Mouse (Mus musculus) limb, embryonic 10.5 days (tissue): ENCODE measurements around the gene Tmem151a. TPM values are rescaled to one million over a fixed set of nuclear protein-coding genes. Genes with fewer than 3 reads are reported as not detected.

Experiments
- DNase-seq: peaks from one replicate; pipeline ENCODE4 v3.0.0-alpha.2; 2017; ENCODE audit warnings: low spot score
- H3K27ac ChIP-seq: fragments of 300-500 bp; sonication (generic); 2 replicates; pipeline ENCODE4 v1.5.1; 2016; ENCODE audit warnings: mild to moderate bottlenecking
- H3K27me3 ChIP-seq: fragments of 300-500 bp; sonication (generic); 2 replicates; pipeline ENCODE4 v1.6.1; 2016; ENCODE audit warnings: low read depth, mild to moderate bottlenecking; ENCODE audit not compliant: poor library complexity, severe bottlenecking
- H3K36me3 ChIP-seq: fragments of 300-500 bp; sonication (generic); 2 replicates; pipeline ENCODE4 v1.6.1; 2016; ENCODE audit warnings: mild to moderate bottlenecking, moderate library complexity
- H3K4me1 ChIP-seq: fragments of 300-500 bp; sonication (generic); 2 replicates; pipeline ENCODE4 v1.6.1; 2016
- H3K4me3 ChIP-seq: fragments of 300-500 bp; sonication (generic); 2 replicates; pipeline ENCODE4 v1.5.1; 2016; ENCODE audit warnings: mild to moderate bottlenecking, moderate library complexity
- H3K9me3 ChIP-seq: fragments of 300-500 bp; sonication (generic); replicated peaks from 2 replicates; pipeline ENCODE4 v1.6.1; 2016; ENCODE audit warnings: mild to moderate bottlenecking
- WGBS: fragments of 180-500 bp; shearing (Covaris S2); methylation state at CpG from one replicate; pipeline ENCODE4 v1.1.7; 2016; 5-methylcytosine and 5-hydroxymethylcytosine counted together
- polyA plus RNA-seq: library from polyadenylated mRNA; unstranded; fragments of >200 nt; fragmentation: Nextera tagmentation; extraction: Ambion mirVana; gene quantifications from 2 replicates; pipeline ENCODE4 v1.2.1, GENCODE M21; 2016

The Tmem151a gene
- polyA plus RNA-seq, 1 experiment from 2014 or later, result 2.4 TPM

DNA sequence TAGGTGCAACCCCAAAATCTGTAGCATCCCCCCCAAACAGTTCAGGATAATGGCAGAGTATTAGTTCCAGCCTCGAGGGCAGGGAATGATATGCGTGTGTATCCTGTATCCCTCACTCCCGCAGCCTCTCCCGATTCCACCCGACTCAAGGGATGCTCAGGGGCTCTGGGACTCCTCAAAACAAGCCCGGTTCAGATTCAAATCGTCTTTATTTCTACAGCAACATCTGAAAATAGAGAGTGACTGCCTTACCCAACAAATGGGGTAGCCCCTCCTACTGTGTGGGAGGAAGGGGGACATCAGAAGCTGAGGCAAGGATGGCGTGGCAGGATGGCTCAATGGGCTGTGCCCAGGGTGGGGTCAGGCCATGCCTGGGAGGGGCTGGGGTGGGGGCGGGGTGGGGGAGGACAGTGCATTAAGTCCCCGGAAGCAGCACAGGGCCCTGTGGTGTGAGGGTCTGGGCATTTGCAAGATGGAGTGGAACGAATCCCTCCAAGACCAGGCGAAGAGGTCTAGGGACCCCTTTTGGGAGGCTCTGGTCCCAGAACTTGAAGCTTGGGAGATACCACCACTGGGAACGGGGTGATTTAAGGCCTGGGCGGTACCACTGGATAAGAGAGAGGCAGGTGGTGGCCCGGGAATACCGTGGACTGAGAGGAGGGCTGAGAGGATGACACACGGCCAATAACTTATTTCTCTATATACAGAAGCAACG, 22.4 kb upstream of the Tmem151a start:
- DNase-seq, result no peak
- Histone ChIP-seq H3K27me3 (no peaks in the 10 kb centered on the region), H3K36me3 (peaks cover 79% of the 10 kb centered on the region), H3K4me1 (peaks cover 31% of the 10 kb centered on the region), H3K27ac (no peak overlapping the region), H3K4me3 (no peak overlapping the region), H3K9me3 (no peaks in the 10 kb centered on the region)
- WGBS, result 75% methylated on average over 18 of the region's 18 CpGs

DNA sequence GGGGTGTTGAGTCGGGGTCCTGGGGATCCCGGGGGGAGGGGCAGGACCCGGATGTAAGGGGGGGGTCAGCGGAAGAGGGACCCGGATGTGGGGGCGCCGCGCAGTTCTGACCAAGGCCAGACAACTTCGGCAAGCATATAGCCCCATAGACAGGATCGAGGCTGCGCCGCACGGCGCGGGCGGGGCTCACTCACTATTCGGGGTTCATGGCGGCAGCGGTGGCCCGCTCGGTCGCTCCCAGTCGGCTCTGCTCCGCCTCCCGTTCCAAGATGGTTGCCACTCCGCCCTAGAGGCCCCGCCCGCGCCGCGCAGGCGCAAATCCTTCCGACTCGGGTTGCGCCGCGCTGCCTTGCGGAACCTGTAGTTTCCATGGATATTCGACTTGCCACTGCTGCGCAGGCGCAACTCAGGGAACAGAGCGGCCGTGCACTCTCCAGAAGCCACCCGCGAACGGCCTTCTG, 21.4 kb upstream of the Tmem151a start, which contains the start of gene Rab1b:
Gene Rab1b, minus strand, starts transcription at position 342 of the 461 bp plus-strand sequence.
- no peaks in the 10 kb centered on the region for H3K9me3 ChIP-seq
- WGBS, result under 1% methylated on average over 46 of the region's 46 CpGs
- peak; percentile 99 for DNase-seq
- no peaks in the 10 kb centered on the region for H3K27me3 ChIP-seq
- H3K27ac ChIP-seq, result peak within 1 kb of the TSS; percentile 97
- peaks cover 31% of the 10 kb centered on the region for H3K4me1 ChIP-seq
- H3K4me3 ChIP-seq, result peak within 1 kb of the TSS; percentile 88
- peaks cover 79% of the 10 kb centered on the region for H3K36me3 ChIP-seq

DNA sequence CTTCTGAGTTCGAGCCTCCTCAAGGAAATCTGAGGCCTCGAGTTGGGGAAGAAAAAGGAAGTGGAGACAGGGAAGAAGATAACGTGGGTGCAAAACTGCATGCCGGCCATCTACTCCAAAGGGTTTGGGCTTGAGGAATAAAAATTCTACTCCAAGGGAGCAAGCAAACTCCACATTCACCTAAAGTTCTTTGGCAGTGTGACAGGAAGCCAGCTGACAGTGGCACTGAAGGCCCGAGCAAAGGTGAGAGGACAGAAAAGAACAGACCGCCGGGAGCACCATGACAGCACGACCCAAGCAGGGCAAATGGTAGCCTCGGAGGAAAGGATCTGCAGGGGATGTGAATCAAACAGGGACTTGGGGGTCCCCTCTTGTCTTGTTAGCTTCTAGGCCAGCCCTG, 20.7 kb upstream of the Tmem151a start:
- WGBS, result 18% methylated on average over 9 of the region's 9 CpGs
- peaks cover 79% of the 10 kb centered on the region for H3K36me3 ChIP-seq
- DNase-seq, result no peak
- H3K27me3 ChIP-seq, result no peaks in the 10 kb centered on the region
- peaks cover 31% of the 10 kb centered on the region for H3K4me1 ChIP-seq
- peak overlapping the region; percentile 88 for H3K4me3 ChIP-seq
- H3K27ac ChIP-seq, result peak overlapping the region; percentile 97
- H3K9me3 ChIP-seq, result no peaks in the 10 kb centered on the region

DNA sequence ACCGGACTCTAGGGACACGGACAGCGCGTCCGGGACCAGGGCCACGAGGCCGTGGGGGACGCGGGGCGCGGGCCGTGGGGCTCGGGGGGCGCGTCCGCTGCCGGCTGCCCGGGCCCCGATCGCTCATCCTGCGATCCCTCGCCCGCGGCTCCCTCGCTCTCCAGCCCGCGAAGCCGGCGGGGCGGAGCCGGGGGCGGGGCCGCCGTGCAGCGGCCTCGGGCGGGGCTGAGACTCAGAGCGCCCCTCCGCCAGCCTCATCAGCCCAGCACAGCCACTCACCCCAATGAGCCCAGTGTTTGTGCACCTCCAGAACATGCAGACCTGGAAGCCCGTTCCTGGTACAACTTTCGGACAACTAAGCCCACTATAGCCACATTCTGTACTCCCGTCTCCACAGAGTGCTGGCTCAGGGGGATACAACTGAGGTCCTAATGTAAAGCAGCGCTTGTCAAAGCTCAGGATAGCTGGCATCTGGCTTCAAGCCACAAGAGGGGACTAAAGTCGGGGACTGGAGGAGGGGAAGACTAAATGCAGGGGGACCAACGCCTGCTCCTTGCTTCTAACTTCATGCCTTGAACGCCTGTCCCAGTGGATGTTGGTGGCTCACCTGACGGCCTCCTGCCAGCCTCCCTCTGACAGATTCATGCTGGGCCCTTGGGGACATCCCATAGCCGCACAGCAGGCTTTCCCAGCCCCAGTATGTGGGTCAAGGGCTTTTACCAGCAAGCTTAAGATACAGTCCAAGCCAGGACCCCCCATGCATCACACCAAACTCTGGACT, 13.2 kb upstream of the Tmem151a start, which contains the start of gene Cnih2:
Gene Cnih2, minus strand, starts transcription at position 159 of the 781 bp plus-strand sequence.
- peaks cover 67% of the 10 kb centered on the region for H3K4me1 ChIP-seq

DNA sequence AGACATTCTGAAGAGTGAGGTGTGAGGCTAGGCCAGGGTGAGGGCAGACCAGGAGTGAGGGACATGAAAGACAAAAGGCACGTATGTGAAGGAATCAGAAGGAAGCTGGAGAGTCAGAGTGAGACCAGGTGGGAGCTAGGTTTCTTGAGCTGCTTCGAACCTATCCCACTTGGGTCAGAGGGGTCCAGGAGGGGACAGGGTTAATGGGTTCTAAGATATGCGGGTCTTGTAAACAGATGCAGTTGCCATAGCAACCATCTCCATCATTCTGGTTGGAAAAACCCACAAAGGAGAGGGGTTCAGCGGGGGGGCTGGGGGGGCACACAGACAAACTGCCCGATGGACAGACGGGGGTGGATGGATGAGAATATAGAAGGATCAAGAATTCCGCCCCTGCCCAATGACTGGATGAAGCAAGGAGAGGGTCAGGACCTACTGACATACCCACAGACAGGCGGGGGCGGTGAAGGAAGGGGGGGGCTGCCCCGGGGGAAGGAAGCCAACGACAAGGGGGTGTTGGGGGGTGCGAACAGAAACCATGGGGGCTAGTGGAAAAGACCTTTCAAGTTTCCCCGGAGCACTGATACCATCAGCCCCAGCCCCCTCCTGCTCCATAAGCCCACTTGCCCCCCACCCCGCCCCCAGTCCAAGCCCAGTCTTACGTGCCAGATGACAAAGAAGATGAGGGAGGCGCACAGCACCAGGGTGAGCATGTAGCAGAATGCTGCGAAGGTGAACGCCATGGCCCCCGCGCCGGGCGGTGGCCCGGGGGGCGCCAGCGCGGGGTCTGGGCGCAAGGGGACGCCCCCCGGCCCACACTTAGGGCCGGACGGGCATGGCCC, 12.4 kb upstream of the Tmem151a start:
- Histone ChIP-seq H3K36me3 (peaks cover 50% of the 10 kb centered on the region), H3K4me1 (peaks cover 68% of the 10 kb centered on the region), H3K9me3 (no peaks in the 10 kb centered on the region), H3K27ac (peak overlapping the region; percentile 92), H3K27me3 (peaks cover 8% of the 10 kb centered on the region; the same call in 1 of the 2 replicates), H3K4me3 (peak overlapping the region; percentile 76)
- peak; percentile 44 for DNase-seq
- WGBS, result 4% methylated on average over 31 of the region's 31 CpGs

More for the DNA sequence above, 13.2 kb upstream of the Tmem151a start, which contains the start of gene Cnih2:
- H3K36me3 ChIP-seq, result peaks cover 50% of the 10 kb centered on the region
- 2% methylated on average over 48 of the region's 48 CpGs for WGBS
- H3K9me3 ChIP-seq, result no peaks in the 10 kb centered on the region
- peak; percentile 82 for DNase-seq
- peaks cover 8% of the 10 kb centered on the region; the same call in 1 of the 2 replicates for H3K27me3 ChIP-seq
- H3K4me3 ChIP-seq, result peak within 1 kb of the TSS; percentile 76
- peak within 1 kb of the TSS; percentile 92 for H3K27ac ChIP-seq

DNA sequence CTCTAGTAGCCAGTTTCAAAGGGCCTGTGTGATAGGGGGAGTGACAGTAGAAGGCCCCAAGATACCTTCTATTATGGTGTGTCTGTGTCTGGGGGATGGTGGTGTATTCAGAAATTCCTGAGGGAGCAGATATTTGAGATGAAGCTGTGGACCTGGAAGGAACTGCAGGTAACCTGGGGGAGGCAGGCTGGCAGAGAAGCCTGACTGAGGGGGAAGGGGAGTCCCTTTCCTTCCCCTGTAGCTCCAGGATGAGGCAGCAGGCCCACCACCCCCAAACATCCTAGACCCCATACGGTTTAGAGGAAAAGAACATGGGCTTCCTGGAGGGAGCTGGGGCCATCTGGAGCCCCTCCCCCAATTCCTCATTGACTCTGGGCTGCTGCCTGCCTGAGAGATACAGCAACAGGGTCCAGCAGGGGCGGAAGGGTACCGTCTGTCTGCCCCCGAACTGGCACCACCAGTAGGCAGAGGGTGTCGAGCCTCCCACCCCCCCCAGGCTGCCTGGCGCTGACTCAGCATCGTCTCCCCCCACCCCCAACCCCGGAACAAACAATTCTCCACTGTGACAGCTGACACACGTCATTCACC, 10.7 kb upstream of the Tmem151a start:
- DNase-seq, result no peak
- Histone ChIP-seq H3K4me1 (peaks cover 68% of the 10 kb centered on the region), H3K9me3 (no peaks in the 10 kb centered on the region), H3K36me3 (peaks cover 50% of the 10 kb centered on the region), H3K27me3 (peaks cover 8% of the 10 kb centered on the region; the same call in 1 of the 2 replicates), H3K4me3 (peak overlapping the region; percentile 76), H3K27ac (peak overlapping the region; percentile 50; the same call in 1 of the 2 replicates)
- 13% methylated on average over 9 of the region's 9 CpGs for WGBS

DNA sequence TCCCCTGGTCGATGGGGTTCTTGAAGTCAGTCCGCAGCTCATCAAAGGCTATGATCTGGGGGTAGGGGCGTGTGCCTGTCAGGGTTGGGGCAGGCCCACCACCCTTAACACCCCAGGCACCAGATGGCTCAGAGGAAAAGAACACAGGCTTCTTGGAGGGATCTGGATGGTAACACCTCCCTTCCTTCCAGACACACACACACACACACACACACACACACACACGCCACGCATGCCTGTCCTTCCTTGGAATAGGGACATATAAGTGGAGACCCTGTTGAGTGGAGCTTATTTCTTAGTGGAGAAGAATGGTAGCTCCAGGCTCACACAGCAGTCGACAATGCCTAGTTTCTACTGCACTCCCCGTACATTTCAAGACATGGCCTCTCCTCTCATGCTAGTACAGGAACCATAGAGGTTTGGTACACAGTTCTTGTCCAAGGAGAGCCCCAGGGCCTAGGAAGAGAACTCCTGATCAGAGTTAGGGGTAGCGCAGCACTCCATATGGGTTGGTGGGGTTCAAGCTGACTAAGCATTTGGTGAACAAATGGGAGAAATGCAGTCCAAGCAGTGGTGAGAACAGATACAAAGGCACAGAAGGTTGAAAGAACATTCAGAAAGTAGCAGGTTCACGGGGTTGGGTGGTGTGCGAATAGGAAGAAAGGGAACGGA, 9.6 kb upstream of the Tmem151a start:
- H3K36me3 ChIP-seq, result peaks cover 48% of the 10 kb centered on the region
- WGBS, result 48% methylated on average over 11 of the region's 11 CpGs
- H3K9me3 ChIP-seq, result no peaks in the 10 kb centered on the region
- peaks cover 8% of the 10 kb centered on the region; the same call in 1 of the 2 replicates for H3K27me3 ChIP-seq
- no peak for DNase-seq
- peak overlapping the region; percentile 26 for H3K4me3 ChIP-seq
- H3K27ac ChIP-seq, result 0 out of 2 replicates have a peak overlapping the region, but pooled peaks have one; percentile 15
- H3K4me1 ChIP-seq, result peaks cover 64% of the 10 kb centered on the region

DNA sequence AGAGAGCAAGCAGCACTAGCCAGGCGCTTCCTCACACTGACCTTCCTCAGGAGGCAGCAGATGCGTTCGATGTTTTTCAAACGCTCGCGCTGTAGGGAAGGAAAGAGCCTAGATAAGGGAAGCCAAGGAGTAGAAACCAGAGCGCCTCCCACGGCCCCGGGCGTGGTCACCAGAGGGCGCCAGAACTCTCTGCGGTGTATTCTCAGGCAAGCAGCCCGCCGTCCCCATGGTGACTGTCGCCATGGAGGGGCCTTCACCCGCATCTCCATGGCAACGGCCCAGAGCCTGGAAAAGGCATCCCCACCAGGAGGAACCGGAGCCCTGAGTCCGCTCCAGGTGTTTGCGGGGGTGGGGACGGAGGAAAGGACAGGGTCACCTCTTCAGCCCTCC, 8.9 kb upstream of the Tmem151a start:
- H3K27ac ChIP-seq, result 0 out of 2 replicates have a peak overlapping the region, but pooled peaks have one; percentile 15

DNA sequence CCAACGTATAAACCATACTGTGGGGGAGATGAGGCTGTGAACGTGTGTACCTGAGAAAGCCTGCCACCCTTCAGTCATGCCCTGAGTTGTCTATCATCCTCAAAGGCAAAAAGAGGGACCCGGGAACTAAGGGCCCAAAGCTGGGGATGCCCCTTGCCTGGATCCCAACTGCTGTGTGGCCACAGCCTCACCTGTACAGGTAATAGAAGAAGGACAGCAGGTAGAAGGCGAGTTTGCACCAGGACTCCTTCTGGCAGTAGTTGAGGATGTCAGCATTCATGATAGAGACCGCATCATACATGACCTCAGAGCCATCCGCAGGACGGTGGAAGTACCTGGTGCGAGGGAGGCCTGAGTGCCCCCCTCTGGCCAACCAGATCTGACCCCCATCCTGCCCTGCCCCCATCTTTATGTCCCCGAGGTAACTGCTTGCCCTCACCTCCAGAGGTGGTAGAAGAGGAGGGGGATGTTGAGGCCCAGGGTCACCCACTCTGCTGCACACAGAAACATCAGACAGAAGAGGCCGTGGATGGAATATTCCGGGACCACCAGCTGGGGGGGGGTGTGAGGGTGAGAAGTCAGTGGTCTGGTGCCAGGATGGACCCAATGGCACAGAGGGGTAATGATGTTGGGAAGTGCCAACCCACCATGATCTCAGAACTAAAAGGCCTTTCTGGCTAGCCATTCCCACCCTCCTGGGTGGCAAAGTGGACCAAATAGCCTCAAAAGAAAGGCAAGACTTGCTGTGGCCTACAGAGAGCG, 8.3 kb upstream of the Tmem151a start:
- DNase-seq, result no peak
- H3K4me3 ChIP-seq, result peak overlapping the region; percentile 26; the same call in 1 of the 2 replicates

More for the DNA sequence above, 8.9 kb upstream of the Tmem151a start:
- Histone ChIP-seq H3K9me3 (no peaks in the 10 kb centered on the region), H3K36me3 (peaks cover 43% of the 10 kb centered on the region), H3K27me3 (peaks cover 8% of the 10 kb centered on the region; the same call in 1 of the 2 replicates), H3K4me3 (peak overlapping the region; percentile 26), H3K4me1 (peaks cover 60% of the 10 kb centered on the region)
- DNase-seq, result peak; percentile 100
- 0% methylated on average over 21 of the region's 21 CpGs for WGBS

DNA sequence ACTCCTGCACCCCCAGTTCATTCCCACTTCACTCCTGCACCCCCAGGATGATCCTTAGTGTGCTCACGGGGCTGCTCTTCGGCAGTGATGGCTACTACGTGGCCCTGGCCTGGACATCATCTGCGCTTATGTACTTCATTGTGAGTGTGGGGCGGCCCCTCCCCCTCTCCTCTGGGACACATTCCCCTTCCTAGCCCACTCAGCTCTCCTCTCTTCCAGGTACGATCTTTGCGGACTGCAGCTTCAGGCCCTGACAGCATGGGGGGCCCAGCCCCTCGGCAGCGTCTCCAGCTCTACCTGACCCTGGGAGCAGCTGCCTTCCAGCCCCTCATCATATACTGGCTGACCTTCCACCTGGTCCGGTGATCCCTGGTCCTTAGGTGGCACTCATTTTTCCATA, 6.8 kb upstream of the Tmem151a start:
- no peak overlapping the region for H3K27ac ChIP-seq
- H3K36me3 ChIP-seq, result peaks cover 40% of the 10 kb centered on the region
- DNase-seq, result no peak
- peaks cover 8% of the 10 kb centered on the region; the same call in 1 of the 2 replicates for H3K27me3 ChIP-seq
- peaks cover 51% of the 10 kb centered on the region for H3K4me1 ChIP-seq
- H3K9me3 ChIP-seq, result no peaks in the 10 kb centered on the region
- no peak overlapping the region for H3K4me3 ChIP-seq
- WGBS, result 93% methylated on average over 10 of the region's 10 CpGs

More for the DNA sequence above, 8.3 kb upstream of the Tmem151a start:
- H3K9me3 ChIP-seq, result no peaks in the 10 kb centered on the region
- H3K27me3 ChIP-seq, result peaks cover 8% of the 10 kb centered on the region; the same call in 1 of the 2 replicates
- H3K4me1 ChIP-seq, result peaks cover 60% of the 10 kb centered on the region
- H3K36me3 ChIP-seq, result peaks cover 40% of the 10 kb centered on the region
- H3K27ac ChIP-seq, result 0 out of 2 replicates have a peak overlapping the region, but pooled peaks have one; percentile 15
- 77% methylated on average over 12 of the region's 12 CpGs for WGBS

DNA sequence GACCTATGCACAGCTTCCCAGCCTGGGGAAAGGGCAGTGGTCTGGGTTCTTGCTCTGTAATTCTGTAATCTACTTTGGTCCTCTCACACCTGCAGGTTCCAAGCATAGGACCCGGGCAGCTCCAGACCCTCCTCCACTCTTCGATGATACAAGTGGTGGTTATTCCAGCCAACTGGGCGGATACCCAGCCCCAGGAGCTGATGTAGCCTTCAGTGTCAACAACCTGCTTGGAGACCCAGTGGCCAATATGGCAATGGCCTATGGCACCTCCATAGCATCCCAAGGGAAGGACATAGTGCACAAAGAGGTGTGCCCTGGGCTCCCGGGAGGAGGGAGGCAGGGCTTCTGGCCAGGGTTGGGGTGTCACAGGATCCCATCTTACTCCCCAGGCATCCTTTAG, 4.0 kb upstream of the Tmem151a start:
- H3K27ac ChIP-seq, result no peak overlapping the region
- no peak for DNase-seq
- H3K4me3 ChIP-seq, result peak overlapping the region; percentile 85
- 90% methylated on average over 4 of the region's 4 CpGs for WGBS
- no peaks in the 10 kb centered on the region for H3K9me3 ChIP-seq
- peaks cover 26% of the 10 kb centered on the region for H3K27me3 ChIP-seq
- H3K36me3 ChIP-seq, result peaks cover 40% of the 10 kb centered on the region
- peaks cover 36% of the 10 kb centered on the region for H3K4me1 ChIP-seq
